Mouse (Mus musculus) embryo, embryonic 10 days (tissue): Measurements from ENCODE around the gene Arrdc4.
A peak's percentile ranks its signal among the peaks of the same experiment; 100 is the strongest.

ENCODE experiments used
- DNase-seq: peaks from one replicate; pipeline ENCODE4 v3.0.0-alpha.2; 2015; ENCODE audit warnings: low spot score

Gene Arrdc4

GRCm38 (mm10) chr7:68709319-68709573 lies 39.8 kb downstream of the Arrdc4 start:
- no peak for DNase-seq

- no peak for DNase-seq
Measured at GRCm38 (mm10) chr7:68708563-68709318, 40.3 kb downstream of the Arrdc4 start.

DNA sequence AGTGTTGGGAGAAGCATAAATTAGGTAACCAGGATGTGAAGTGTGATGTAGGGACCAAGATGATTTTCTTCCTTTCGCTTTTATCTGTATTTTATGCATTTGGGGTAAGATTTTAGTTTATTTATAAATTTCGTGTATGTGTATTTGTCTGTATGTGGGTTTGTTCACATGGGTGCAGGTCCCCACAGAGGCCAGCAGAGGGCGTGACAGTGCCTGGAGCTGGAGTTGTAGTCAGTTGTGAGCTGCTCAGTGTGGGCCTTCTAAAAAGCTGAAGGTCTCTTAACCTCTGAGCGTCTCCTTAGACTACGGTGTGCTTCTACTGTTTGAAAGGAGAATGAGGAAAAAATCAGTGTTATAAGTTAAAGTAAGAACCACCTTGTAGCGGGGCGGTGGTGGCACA lies 43.9 kb downstream of the Arrdc4 start:
- DNase-seq = no peak

DNA sequence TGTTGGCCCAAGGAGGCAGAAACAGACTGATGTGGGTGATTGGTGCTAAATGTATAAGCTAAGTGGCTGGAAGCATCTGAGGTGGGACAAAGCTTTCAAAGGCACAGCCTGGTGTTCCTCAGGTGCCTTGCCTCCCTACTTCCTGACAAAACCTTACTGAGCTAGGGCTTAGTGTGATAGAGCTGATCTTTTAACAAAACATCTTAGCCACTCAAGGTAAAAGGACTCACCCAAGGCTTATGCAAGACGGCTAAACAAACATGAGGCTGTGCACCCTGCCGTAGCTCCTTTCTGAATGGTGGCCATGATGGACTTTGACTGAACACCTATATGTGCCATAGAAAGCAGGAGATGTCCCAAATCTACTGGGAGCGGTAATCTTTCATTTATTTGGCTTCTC lies 51.7 kb downstream of the Arrdc4 start:
- DNase-seq = no peak

GRCm38 (mm10) chr7:68696908-68697307 lies 52.1 kb downstream of the Arrdc4 start:
- DNase-seq = no peak

GRCm38 (mm10) chr7:68696446-68696845 lies 52.6 kb downstream of the Arrdc4 start:
- DNase-seq = no peak

DNA sequence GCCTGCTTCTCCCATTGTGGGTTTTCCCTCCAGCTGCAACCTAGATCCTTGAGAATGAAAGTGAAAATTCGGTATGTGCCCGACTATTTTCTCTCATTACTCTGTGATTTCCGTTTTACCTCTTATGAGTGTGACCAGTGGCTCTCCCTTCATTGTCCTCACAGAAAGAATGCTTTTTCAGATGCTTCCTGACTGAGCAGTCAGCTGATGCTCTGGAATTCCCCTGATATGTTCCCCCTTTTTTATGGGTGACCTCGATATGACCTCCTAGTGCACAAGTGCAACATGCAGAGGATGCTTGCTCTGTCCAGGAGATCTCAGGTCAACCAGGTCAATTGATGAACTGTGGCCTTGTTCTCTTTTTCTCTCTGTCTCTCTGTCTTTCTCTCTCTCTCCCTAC lies 56.3 kb downstream of the Arrdc4 start:
- DNase-seq = peak; percentile 16

DNA sequence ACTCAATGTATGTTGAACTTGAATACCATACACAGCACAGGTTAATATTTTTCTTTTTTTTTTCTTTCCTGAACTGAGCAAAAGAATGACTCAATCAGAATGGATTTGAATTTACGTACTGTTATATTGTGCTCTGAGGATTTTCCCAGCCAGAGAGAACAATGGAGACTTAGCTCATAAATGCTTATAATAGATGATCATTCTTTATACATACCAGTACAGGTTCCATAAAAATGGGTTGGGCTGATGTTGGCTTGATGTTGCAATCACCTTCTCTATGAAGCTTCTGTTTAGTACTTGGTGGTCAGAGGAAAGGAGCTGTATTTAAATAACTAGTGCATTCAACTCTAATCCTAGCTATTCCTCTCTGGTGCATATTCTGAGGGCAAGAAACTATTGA lies 57.6 kb downstream of the Arrdc4 start:
- DNase-seq = no peak

GRCm38 (mm10) chr7:68687140-68687611 lies 61.9 kb downstream of the Arrdc4 start:
- no peak for DNase-seq
